Mouse (Mus musculus) cortical plate, adult 2 months (tissue): ENCODE measurements around the gene Zfp740.

Experiments used
- CTCF ChIP-seq: fragments of 200-500 bp; IDR thresholded peaks from 2 replicates; pipeline ENCODE4 v1.5.1; 2011; ENCODE audit warnings: mild to moderate bottlenecking, control low read depth, low read length; ENCODE audit not compliant: insufficient read depth; ENCODE audit errors: extremely low read depth
- POLR2A ChIP-seq: fragments of 200-500 bp; IDR thresholded peaks from 2 replicates; pipeline ENCODE4 v1.6.1; 2011; ENCODE audit warnings: mild to moderate bottlenecking, low read length, control low read depth; ENCODE audit not compliant: insufficient read depth; ENCODE audit errors: extremely low read depth

- no peak for TF ChIP-seq CTCF
- TF ChIP-seq POLR2A = no peak; the same call in 1 of the 2 replicates
These were observed 55.0 kb downstream of the Zfp740 start for GRCm38 (mm10) chr15:102258076-102258470.
